Mouse (Mus musculus) ZHBTc4 (cell line): Measurements from ENCODE around the gene Plac9a.
A peak's percentile ranks its signal among the peaks of the same experiment; 100 is the strongest.
"Not testable (repeated sequence)": the region's sequence is repeated elsewhere in the genome, so short reads cannot be mapped to it uniquely, and the experiment has no call there.

Experiments used
- DNase-seq: peaks from one replicate; pipeline ENCODE4 v3.0.0-alpha.2; 2011; ENCODE audit warnings: low read depth, low spot score

Plac9a gene

GRCm38 (mm10) chr14:25903000-25903399, at the start of gene Plac9a:
TSS of gene Plac9a (minus strand) at chr14:25903100.
- DNase-seq, result not testable (repeated sequence)

- DNase-seq, result not testable (repeated sequence)
Measured at GRCm38 (mm10) chr14:25938004-25938403, 35.1 kb upstream of the Plac9a start, which contains the start of gene Cphx1. TSS of gene Cphx1 (plus strand) at chr14:25938304.

DNA sequence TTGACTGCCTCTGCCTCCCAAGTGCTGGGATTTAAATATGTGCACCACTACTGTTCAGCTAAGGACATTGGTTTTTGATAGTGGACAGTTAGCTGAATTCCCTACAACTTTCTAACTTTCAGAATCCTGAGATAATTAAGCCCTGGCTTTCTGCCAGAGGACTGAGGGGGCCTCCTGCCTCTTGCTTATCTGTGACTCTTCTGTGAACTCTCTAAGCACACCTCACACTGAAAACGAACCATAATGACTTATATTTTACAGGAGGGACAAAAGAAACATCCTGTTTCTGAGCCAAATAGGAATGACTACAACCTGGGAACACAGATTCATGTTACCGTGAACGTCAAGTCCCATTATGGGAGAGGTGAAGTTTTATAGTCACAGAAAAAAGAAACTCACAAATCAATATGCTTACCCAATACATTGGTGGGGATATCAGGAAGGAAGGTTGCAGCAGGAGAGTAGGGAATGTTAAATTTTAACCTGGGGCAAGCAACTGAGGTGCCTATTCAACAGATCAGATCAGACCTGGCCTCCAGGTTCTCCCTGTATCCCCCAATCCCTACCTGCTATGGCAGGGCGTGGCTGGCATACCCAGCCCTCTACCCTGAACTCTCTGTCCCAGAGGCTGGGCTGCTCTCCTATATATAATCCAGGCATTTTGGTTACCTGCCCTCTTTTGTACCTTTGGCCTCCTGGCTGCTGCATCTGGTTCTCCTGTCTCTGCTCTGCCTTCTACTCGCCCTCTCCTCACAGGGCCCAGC, 34.1 kb upstream of the Plac9a start:
- DNase-seq, result not testable (repeated sequence)

- not testable (repeated sequence) for DNase-seq
Measured at GRCm38 (mm10) chr14:25927562-25927881, 24.6 kb upstream of the Plac9a start, which contains the start of gene Tmem254a. TSS of gene Tmem254a (minus strand) at chr14:25927672.

GRCm38 (mm10) chr14:25926814-25927561, 24.1 kb upstream of the Plac9a start:
- DNase-seq, result not testable (repeated sequence)

GRCm38 (mm10) chr14:25918427-25919170, 15.7 kb upstream of the Plac9a start:
- not testable (repeated sequence) for DNase-seq

- not testable (repeated sequence) for DNase-seq
Measured at GRCm38 (mm10) chr14:25908976-25909375, 6.1 kb upstream of the Plac9a start.

- DNase-seq, result not testable (repeated sequence)
Measured at GRCm38 (mm10) chr14:25907272-25907671, 4.4 kb upstream of the Plac9a start.

GRCm38 (mm10) chr14:25905243-25905642, 2.3 kb upstream of the Plac9a start:
- not testable (repeated sequence) for DNase-seq

GRCm38 (mm10) chr14:25895686-25896085, 7.2 kb downstream of the Plac9a start:
- DNase-seq, result not testable (repeated sequence)

GRCm38 (mm10) chr14:25894566-25894965, 8.3 kb downstream of the Plac9a start:
- not testable (repeated sequence) for DNase-seq

DNA sequence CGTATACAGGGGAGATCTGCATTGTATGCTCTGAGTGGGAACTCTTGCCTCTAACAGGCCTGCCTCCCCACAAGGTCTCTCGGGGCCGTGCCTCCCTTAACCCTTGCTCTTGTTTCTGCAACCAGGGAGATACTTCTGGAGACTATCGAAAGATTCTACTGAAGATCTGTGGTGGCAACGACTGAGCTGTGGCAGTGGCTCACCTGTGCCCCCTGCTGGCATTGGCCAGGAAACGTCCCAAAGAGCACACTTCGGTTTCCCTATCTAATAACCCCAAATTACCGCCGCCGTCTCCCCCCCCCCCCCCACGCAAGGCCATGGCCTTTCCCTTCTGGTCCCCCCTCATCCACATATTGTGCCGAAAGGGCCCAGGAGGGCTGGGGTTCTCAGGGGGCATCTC, 17.0 kb downstream of the Plac9a start:
- not testable (repeated sequence) for DNase-seq

DNA sequence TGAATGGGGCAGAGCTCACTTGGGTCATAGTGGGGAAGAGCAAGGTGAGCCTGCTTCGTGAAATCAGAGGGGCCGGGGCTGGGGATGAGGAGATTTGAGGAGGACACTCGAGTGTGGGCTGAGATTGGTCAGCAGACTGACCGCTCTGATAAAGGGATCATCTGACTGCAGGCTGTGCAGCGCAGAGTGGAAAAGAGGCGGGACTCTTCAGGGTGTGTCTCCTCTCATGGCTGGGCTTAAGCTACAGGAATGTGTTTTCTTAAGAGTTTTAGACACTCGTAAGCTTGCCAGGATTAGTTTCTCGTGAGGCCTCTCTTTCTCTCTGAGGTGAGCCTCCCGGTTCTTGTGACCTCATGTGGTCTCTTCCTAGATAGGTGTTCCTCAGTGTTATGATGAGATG, 21.1 kb downstream of the Plac9a start:
- not testable (repeated sequence) for DNase-seq

- DNase-seq, result not testable (repeated sequence)
Measured at GRCm38 (mm10) chr14:25876640-25877039, 26.3 kb downstream of the Plac9a start.

DNA sequence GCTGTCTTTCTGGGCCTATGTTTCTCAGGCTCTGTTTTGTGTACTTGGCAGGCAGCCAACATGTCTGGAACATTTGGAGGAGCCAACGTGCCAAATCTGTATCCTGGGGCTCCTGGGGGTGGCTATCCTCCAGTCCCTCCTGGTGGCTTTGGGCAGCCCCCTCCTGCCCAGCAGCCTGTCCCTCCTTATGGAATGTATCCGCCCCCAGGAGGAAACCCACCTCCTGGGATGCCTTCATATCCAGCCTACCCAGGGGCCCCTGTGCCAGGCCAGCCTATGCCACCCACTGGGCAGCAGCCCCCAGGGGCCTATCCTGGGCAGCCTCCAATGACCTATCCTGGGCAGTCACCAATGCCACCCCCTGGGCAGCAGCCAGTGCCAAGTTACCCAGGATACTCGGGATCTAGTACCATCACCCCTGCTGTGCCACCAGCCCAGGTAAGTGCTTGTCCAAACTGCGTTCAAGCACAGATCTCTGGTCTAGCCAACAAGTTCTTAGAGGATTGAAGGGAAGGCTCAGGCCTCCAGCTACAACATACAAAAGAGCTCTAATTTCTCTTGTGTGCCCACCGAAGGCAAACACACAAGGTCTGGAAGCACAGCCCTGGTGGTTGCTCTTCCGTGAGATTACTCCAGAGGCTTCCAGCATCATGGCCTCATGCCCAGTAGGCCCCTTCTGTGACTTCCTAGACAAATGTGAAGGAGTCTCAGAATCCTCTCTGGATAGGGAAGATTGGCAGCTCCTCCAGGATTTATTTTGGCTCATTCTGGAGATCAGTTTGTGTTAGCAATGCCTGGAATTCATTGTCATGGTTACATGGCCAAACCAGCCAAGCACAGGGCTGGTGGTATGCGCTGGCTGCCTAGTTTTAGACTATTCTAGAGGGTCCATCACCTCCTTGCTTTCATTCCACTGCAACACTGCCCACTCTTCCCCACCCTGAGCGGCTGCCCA, 30.2 kb downstream of the Plac9a start:
- DNase-seq, result no peak

- DNase-seq, result peak; percentile 45
Measured at GRCm38 (mm10) chr14:25869135-25869878, 33.6 kb downstream of the Plac9a start.

- no peak for DNase-seq
Measured at GRCm38 (mm10) chr14:25868706-25869105, 34.2 kb downstream of the Plac9a start.

DNA sequence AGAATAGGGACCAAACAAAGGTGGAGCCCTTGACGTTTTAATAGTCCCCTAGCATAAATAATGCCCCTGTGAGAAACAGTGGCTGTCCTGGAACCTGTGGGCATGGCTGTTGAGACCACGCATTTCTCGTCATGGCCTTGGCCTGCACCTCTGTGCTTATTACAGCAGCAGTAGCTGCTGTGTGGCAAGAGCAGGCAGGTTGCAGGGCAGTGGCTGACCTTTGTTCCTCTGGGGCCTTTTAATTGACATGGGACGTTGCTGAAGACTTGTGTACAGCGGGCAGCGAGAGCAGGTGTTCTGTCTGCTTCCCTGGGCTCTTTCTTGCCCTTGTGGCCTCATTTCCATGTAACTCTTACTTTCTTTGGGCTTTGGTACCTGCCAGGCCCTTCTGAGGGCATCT, 35.1 kb downstream of the Plac9a start:
- DNase-seq, result no peak

GRCm38 (mm10) chr14:25866832-25867231, 36.1 kb downstream of the Plac9a start:
- DNase-seq, result no peak

DNA sequence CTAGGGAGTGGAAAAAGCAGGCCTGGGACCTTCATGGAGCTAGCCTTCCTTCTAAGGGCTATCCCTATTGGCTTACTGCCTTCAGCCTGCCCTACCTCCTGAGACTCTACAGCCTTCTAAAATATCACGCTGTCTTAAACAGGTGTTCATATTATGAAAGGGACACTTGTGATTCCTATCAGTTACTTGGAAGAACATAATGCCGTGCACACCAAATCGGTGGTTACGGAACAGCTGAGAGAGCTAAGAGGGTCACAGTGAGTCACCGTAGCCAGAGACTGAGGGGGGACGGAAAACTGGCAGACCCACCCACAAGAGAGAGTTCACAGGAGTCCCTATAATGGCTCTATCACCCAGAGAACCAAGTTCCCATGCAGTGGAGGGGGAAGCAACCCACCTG, 36.5 kb downstream of the Plac9a start:
- DNase-seq, result no peak
